ENCODE assay signal across 11 mouse cellular contexts in genomic region chr17:66364525-66365292, GRCm38 (mm10).
DNase-seq lines count a peak whose midpoint lies in the region; ATAC-seq and TF ChIP-seq lines count a peak whose summit lies in the region.
"Had no signal": no experiment of that assay in that cellular context is flagged by ENCODE, and none has a peak within 500 bp of the region (broad histone marks: within the 10 kb centered on the region; RNA-seq: fewer than 3 reads in every experiment).

No protein-coding gene starts in this region.

- TF ChIP-seq CTCF in hindbrain, postnatal 0 days (IDR thresholded peaks at IDR 0.05; ENCODE audit: low read depth) = no peak

- H3K27me3 ChIP-seq in hindbrain, embryonic 11.5 days (ENCODE audit: control insufficient read depth, insufficient read depth, low read length) = no peaks in the 10 kb centered on the region
- no peaks in the 10 kb centered on the region for H3K27me3 ChIP-seq in hindbrain, postnatal 0 days (ENCODE audit: insufficient read depth, low read length)
- H3K27me3 ChIP-seq: midbrain, embryonic 15.5 days had no signal

- peaks cover 4% of the 10 kb centered on the region; the same call in 1 of the 2 replicates for H3K36me3 ChIP-seq in hindbrain, embryonic 11.5 days (ENCODE audit: control insufficient read depth, insufficient read depth, low read length)
- peaks cover 4% of the 10 kb centered on the region; the same call in 1 of the 2 replicates for H3K36me3 ChIP-seq in hindbrain, postnatal 0 days (ENCODE audit: insufficient read depth, low read length)
- H3K36me3 ChIP-seq: midbrain, embryonic 15.5 days had no signal

- 82% methylated on average over 23 of the region's 26 CpGs for WGBS in hindbrain, embryonic 11.5 days
- 84% methylated on average over 24 of the region's 26 CpGs for WGBS in hindbrain, postnatal 0 days

- H3K9ac ChIP-seq in hindbrain, embryonic 11.5 days (ENCODE audit: low read depth, low read length) = no peak overlapping the region
- no peak overlapping the region for H3K9ac ChIP-seq in hindbrain, postnatal 0 days (replicated peaks; ENCODE audit: low read length)
- H3K9ac ChIP-seq: lung, embryonic 14.5 days; midbrain, embryonic 15.5 days had no signal

- H3K9me3 ChIP-seq in hindbrain, embryonic 11.5 days (ENCODE audit: control insufficient read depth, low read length) = no peaks in the 10 kb centered on the region
- no peaks in the 10 kb centered on the region for H3K9me3 ChIP-seq in hindbrain, postnatal 0 days (ENCODE audit: low read length)
- H3K9me3 ChIP-seq: midbrain, embryonic 15.5 days had no signal

- no peak for ATAC-seq in hindbrain, embryonic 11.5 days (ENCODE audit: low FRiP score)
- no peak for ATAC-seq in hindbrain, postnatal 0 days
- no peak for ATAC-seq in CD4-positive, CD25-positive, alpha-beta regulatory T cell, adult 4 months
- ATAC-seq: midbrain, embryonic 15.5 days had no signal

- peak overlapping the region; percentile 30; the same call in 1 of the 2 replicates for H3K27ac ChIP-seq in hindbrain, embryonic 11.5 days (ENCODE audit: low read depth, low read length)
- no peak overlapping the region for H3K27ac ChIP-seq in hindbrain, postnatal 0 days
- H3K27ac ChIP-seq: midbrain, embryonic 15.5 days had no signal

- H3K4me3 ChIP-seq in hindbrain, embryonic 11.5 days (ENCODE audit: low read depth, low read length) = no peak overlapping the region
- no peak overlapping the region for H3K4me3 ChIP-seq in hindbrain, postnatal 0 days (ENCODE audit: low read length)
- H3K4me3 ChIP-seq: midbrain, embryonic 15.5 days had no signal

- no peaks in the 10 kb centered on the region for H3K4me1 ChIP-seq in hindbrain, embryonic 11.5 days (replicated peaks; ENCODE audit: control insufficient read depth, insufficient read depth, low read length)
- H3K4me1 ChIP-seq in hindbrain, postnatal 0 days (ENCODE audit: insufficient read depth, low read length) = no peaks in the 10 kb centered on the region
- H3K4me1 ChIP-seq: midbrain, embryonic 15.5 days had no signal

- no peak overlapping the region for H3K4me2 ChIP-seq in hindbrain, embryonic 11.5 days (replicated peaks; ENCODE audit: low read depth, low read length)
- no peak overlapping the region for H3K4me2 ChIP-seq in hindbrain, postnatal 0 days (ENCODE audit: low read depth, low read length)
- H3K4me2 ChIP-seq: lung, embryonic 14.5 days; midbrain, embryonic 15.5 days had no signal

- DNase-seq in hindbrain, embryonic 11.5 days (ENCODE audit: low spot score) = no peak
- DNase-seq in hindbrain, postnatal 0 days (ENCODE audit: low spot score) = no peak
- DNase-seq in 3134 (ENCODE audit: extremely low read depth, insufficient read length, low spot score) (peak; percentile 44), MN1 (ENCODE audit: low spot score) (peak; percentile 49)
- DNase-seq in heart, adult 9 months (ENCODE audit: low spot score in 2 of 2) = peak; percentile 77 to 84
- DNase-seq in retina, postnatal 1 day = no peak
- no peak for DNase-seq in thymus, postnatal 25 days
- DNase-seq: kidney, adult 9 months; lung, embryonic 14.5 days had no signal

Comparison
In these comparisons a context has a peak if more than half of its experiments do, and no peak if none do; other contexts are left out.
1. DNase-seq: peak in 3134 (single experiment), MN1 (single experiment) and heart, adult 9 months (2 of 2); none in hindbrain, embryonic 11.5 days (single experiment), hindbrain, postnatal 0 days (single experiment), retina, postnatal 1 day (single experiment) and thymus, postnatal 25 days (single experiment).